Mouse (Mus musculus) heart, adult 9 months (tissue): ENCODE measurements around the gene Tbc1d14.

Source experiments
- DNase-seq, 2 experiments: peaks; one replicate each; pipeline ENCODE4 v3.0.0; 2022; ENCODE audit warnings: low spot score in 2 of 2

Tbc1d14 gene

DNA sequence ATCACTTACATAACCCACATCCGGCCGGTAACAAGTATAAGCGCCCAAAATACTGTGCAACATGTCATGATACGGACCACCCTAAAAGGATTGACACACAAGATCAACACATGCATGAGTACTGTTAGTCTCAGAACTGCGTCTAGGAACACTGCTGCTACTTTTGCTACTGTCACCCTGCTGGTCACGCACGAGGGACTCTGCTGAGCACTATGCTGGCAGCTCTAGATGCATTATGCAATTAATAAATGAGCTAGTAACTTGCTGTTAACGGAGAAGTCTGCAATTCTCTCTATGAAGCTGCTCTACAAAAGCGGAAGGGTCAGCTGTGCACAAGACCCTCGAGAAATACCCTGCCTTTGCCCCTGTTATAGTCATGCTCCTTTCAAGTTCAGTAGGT lies 84.7 kb downstream of the Tbc1d14 start:
- DNase-seq = no peak

DNA sequence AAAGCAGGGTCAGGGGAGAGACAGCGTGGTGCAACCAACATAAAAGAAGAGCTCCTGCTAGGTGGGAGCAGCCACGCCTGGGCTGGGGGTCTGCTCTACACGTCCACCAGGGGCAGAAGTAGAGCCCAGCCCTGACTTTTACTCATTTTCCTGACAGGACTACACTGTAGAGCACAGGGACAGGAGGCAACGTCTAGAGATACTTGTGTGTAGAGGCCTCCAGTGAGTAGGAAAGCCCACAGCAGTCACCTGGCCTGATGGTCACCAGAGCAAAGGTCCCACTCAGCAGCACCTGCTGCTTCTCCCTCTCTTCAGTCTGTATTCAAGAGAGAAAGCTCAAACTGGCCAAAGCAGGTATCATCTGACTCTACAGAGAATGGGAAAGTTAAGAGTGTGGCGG lies 87.4 kb downstream of the Tbc1d14 start:
- no peak for DNase-seq

DNA sequence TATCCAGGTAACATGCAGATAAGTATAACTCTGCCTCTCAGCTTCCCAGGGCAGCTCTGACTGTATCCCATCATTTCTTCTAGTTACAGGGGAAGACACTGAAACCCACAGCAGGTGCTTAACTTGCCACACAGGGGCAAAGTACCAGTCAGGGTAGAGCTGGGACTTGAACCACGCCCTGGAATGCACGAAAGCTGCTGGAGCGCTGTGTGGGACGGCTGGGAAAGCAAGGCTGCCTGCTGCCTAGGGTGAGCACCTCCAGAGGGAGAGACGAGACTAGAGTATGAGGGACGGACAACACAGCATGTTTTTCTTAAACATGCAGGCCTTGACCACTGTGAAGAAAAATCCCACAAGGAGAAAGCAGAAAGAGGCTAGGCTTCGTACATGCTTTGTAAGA lies 87.8 kb downstream of the Tbc1d14 start:
- DNase-seq = no peak

DNA sequence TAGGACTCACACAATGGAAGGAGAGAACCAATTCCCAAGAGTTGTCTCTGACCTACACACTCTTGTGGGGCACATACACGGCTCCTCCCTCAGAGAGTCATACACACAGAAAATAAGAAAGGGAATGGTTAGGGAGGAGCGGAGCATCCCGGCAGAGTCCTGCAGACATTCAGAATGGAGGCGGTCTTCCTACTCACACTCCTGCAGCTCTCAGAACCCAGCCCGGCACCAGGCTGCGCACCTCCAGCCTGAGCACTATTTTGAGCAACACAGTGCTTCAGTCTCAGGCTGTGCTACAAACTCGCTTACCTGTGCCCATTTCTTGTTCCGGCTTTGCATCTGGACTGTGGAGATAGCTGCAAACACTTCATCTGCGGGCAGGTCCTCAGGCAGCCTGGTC lies 98.4 kb downstream of the Tbc1d14 start:
- no peak for DNase-seq

DNA sequence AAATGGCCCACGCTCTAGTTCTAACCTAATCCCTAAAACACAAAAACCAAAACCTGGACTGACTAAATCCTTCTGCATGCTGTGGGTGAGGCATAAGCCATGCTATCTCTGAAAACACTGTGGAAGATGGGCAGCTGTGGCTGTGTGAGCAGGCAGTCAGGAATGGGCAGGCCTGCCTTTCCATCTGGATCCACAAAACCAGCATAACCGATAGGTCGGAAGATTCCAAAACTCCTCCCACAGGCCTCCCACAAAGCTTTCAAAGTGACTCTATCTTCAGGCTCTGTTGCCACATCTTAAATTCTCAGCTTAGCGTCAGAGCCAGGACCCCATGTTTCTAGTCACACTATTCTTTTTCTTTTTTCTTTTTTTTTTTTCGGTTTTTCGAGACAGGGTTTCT lies 99.2 kb downstream of the Tbc1d14 start:
- no peak for DNase-seq

DNA sequence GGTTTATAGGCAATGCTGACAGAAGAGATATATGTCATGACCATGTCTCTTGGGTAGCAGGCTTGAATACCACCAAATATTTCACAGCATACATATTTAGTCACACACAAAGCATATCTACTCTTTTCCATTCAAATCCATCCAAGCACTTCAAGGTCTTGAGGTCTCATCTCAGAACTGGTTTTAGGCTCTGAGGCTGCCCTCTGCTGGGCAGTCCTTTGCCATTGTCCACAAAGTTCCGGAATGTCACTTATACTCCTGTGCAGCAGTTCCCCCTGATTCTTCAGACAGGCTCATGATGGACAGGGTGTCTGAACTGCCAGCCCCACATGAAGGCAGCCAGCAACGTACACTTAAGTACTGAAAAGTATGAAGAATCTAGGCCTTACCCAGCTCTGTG lies 103.9 kb downstream of the Tbc1d14 start:
- no peak for DNase-seq

DNA sequence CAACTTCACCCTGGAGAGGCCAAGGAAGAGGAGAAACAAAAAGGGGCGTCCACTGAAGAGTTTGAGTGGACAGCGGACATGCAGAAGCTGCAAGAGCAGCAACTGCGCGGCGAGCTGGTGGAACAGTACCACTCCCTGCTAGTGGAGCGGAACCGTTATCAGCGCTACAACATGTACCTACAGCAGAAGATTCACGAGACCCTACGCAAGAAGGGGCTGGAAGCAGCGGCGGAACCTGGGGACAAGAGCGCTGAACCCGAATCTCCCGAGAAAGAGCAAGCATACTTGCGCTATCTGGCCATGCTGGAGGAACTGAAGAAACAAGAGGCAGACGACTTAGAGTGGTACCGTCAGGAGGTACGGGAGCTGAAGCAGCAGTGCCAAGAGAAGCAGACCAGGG lies 107.8 kb downstream of the Tbc1d14 start:
- no peak for DNase-seq

DNA sequence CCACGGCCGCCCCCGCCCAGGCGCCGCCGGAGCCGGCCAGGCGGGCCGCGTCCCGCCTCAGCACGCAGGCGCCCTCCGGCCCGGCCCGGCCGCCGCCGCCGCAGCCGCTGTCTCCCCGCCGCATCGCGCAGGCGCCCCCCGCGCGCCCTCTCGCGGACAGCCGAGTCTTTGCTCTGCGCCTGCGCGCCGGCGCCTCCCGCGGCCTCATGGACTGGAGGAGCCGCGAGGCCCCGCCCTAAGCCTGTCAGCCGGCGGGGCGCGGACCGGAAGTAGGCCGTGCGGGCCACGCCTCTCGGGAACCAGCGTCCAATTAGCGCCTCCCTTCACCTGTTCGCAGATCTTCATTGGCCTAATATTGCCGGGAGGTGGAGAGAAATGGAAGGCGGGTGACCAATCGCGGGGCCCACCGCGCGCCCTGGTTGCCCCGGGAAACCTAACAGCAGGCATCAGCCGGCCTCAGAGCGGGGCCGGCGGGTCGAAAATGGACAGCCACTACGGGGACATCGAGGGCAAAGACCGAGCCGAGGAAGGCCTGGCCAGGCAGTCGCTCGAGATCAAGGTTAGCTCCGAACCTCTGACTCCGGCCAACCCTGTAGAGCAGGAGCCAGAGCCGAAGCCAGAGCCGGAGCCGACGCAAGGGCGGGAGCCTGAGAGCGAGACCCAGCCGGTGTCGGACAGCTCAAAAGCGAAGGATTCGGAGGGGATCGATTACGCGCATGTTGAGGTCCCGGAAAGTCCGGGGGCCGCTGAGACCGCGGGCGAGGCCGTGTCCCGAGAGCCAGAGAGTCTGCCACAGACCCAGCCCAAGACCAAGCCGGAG lies 108.7 kb downstream of the Tbc1d14 start, which contains the start of the genes Tada2b and Ccdc96:
Tada2b (minus strand) TSS at position 115 of the 820 bp plus-strand sequence.
Ccdc96 (plus strand) TSS at position 418 of the 820 bp plus-strand sequence.
- peak; percentile 99 for DNase-seq

DNA sequence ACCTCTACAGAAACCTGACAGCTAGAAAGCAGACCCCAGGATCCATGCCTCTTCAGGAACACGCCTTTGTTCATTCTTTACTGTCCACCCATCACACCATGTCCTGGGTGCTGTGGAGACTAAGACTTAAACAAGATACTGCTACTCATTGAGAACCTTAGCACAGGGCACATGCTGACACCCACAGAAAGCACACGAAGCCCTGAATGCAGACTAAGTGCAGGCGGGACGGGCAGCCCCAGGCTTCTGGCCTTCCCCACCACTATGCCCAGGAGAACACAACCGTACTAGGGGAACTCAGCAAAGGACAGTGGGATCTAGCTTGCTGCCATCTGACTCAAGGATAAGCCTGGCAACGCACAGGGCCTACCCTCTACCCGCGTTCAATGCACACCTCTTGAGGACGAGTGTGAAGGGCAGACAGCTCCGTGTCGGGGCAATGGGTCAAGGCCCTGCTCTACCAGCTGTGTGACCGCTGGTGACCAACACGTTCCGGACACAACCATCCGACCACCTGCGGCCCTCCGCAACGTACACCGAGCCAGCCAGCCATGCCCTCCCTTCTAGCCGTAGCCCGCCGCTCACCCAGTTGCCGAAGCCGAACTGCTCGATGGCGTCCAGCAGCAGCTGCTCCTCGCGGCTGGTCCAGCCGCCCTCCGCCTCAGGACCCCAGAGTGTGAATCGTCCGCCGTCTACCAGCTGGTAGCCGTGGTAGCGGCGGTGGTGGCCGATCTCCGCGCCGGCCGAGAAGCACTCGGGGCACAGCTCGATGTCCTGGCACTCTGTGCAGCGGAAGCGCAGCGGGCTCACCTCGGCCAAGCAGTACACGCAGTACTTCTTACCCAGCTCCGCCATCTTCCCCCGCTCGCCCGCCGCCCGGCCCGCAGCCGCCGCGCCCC lies 109.6 kb downstream of the Tbc1d14 start:
- peak; percentile 51 to 54 for DNase-seq

DNA sequence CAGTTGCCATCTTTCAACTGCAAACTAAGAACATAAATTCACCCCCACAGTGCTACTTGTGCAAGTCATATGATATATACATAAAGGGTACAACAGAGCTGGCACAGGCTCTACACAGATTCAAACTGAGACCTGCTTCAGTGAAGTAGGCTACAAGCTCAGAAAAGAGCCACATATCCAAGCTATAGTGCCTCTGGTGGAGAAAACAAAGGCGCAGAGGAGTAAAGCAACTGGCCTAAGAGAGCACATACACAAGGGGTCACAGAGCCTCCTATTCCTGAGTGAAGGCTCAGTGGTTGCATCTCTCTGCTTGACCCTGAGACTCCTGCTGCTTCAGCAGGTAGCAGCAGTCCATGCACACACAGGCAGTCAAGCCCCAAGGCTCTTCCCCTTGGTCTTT lies 112.0 kb downstream of the Tbc1d14 start:
- DNase-seq = no peak

DNA sequence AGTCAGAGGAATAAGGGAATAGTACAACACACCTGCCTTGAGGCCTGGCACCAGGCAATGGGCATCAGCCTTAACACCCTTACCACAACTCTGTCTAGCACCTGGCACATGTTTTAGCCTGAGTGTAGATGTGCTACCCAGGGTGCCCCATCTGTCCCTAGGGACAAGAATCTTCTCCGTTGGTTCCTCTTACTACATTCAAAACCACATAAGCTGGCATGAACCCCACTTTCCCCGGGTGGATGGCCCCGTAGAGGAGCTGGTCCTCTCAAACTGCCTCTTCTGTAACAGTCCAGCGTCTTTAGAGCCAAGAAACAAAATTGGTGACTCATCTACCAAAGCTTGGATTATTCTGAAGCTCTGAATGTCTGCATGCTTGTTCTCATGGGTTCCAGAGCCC lies 112.7 kb downstream of the Tbc1d14 start:
- no peak for DNase-seq

DNA sequence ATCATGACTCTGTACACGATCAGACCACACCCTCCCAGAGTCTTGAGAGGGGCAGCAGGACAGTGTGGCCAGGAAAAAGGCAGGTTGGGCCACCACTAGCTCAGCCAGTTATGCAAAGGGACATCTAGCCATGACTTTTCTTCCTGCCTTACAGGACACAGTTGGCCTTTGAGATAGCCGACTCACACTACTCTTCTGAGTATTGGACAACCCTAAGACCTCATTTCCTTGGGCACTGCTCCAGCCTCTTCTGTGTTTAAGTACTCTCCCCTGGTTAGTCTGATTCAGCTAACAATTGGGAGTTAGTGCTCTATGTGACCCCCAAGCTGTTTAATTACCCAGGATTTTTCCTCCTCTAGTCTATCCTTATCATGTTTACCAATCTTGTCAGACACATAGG lies 113.3 kb downstream of the Tbc1d14 start:
- no peak for DNase-seq

DNA sequence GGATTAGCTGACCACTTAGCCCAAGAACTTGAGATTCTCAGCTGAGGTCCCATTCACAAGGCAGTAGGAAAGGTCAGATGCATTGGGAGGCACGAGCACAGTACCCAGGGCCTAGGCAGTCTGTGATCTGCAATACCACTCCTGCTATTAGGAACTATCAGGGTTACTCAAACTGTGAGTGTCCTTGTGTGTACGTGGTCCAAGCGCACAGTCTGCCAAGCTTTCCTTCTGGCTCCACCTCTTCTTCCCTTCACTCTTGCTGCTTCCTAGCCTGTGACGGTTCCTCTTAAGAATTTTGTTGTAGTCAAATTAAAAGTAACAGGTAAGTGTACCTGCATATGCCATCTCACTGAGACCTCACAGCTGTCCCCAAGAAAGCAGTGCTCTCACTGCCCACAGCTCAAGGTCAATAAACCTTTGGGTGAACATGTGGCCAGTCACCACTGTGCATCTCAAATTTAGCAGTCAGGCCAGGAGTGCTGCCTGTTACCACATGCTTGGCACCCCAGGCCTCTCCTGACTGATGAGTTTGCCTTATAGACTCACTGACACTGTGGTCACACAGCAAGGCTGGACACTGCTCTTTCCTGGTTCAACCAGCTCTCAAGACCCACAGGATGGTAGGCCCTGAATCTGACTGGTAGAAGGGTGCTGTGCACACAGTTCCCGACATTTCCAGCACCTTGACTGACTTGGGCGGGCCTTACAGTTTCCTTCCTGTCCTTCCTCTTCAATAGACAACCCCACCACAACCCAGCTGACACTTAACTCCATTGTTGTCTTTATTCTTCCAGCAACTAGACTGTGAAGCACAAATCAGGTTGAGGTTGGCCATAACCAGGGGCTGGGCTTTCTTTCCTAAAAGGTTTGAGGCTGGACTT lies 114.3 kb downstream of the Tbc1d14 start:
- DNase-seq = peak in 1 of 2 experiments; percentile 42

DNA sequence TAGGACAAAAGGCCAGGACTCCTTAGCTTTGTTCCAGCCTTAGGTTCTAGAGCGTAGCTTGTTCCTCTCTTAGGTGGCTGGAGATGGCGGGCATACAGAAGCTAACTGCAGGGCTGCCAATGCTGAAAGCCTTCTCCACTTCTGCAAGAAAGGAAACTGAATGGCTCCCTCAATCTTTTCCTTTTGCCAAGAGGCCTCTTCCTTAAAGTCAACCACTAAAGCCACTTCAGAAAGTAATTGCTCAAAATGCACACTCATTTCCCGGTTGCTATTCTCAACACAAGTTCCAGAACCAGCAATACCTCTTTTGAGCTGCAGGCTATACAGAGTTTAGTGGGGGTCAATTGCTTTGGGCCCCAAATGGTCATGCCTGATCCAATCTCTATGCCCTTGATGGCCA lies 115.6 kb downstream of the Tbc1d14 start:
- DNase-seq = no peak

DNA sequence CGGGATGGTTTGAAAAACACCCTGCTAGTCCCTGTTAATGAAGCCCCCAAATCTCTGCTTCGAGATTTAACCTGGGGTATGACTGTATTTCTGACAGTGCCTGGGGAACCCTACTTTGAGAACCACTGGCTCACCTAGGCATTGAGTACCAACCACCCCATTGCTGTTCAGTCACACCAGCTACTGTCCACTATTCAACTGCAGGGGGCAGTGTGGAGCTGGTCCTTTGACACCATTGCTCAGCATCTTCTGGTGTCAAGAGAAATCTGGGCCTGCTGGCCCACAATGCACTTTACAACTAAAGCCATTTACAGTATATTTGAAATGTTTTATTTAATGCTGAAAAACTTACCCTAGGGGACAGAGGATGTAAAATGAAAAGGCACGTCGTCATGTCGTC lies 118.8 kb downstream of the Tbc1d14 start:
- peak; percentile 28 to 53 for DNase-seq

DNA sequence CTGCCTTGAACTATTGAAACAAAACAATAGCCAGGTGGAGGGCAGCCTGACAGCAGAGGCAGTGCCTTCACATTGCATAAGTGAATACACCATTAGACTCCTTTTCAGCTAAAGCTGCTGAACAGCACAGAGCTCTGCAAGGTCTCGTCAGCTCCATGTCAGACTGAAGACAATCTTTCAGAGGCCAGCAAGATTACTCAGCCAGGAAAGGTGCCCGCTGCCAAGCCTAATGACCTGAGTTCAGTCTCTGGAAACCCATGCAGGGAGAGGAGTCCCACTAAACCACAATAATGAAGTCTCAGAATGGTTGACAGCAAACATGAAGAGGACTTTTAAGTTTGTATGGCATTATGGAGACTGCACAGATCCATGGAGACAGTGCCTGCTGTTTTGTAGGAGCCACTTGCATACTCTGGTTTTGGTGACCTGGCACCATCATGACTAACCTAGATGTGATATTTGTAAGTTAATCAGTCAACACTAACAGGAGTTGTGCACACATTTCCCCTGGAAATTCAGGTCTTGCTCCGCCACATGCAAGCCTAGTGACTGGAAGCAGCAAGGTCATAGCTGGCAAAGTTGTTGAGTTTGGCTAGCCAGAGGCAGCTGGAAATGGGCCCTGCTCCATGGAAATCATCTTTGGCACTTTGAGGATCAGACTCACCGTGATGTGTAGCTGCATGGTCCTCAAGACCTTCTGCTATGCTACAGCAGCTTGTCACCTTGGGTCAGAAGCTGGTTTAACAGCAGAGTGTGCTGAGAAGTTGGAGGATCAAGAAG lies 120.0 kb downstream of the Tbc1d14 start:
- DNase-seq = no peak

DNA sequence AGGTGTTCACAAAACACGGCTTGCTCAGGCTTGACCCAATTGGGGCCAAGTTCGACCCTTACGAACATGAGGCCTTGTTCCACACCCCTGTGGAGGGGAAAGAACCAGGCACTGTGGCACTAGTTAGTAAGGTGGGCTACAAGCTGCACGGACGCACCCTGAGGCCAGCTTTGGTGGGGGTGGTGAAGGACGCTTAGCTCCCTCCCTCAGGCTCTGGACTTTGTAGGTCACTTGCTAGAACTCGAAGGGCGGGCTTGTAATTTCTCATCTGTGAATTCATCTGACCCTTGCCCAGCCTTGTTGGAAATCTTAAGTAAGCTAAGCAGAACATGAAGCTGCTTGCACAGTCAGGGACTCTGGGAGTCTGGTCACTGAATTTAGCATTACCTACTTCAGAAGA lies 121.9 kb downstream of the Tbc1d14 start:
- no peak for DNase-seq

DNA sequence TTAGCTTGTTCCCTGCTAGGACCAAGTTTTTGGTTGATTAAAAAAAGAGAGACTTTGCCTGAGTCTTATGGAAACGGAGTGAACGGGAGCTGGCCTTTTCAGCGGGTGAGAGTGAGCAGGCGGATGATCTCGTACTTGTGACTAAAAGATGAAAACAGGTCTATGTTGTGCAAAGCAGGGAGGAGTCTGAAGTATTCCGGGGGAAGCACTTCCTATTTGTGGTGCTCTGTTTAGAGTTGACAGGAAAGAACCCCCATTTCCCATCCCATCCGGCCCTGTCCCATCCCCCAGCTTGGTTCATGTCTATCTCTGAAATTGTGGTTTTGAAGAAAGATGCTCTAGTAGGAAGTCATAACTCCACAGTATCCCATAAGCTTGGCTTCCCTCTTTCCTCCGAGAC lies 127.2 kb downstream of the Tbc1d14 start:
- no peak for DNase-seq

DNA sequence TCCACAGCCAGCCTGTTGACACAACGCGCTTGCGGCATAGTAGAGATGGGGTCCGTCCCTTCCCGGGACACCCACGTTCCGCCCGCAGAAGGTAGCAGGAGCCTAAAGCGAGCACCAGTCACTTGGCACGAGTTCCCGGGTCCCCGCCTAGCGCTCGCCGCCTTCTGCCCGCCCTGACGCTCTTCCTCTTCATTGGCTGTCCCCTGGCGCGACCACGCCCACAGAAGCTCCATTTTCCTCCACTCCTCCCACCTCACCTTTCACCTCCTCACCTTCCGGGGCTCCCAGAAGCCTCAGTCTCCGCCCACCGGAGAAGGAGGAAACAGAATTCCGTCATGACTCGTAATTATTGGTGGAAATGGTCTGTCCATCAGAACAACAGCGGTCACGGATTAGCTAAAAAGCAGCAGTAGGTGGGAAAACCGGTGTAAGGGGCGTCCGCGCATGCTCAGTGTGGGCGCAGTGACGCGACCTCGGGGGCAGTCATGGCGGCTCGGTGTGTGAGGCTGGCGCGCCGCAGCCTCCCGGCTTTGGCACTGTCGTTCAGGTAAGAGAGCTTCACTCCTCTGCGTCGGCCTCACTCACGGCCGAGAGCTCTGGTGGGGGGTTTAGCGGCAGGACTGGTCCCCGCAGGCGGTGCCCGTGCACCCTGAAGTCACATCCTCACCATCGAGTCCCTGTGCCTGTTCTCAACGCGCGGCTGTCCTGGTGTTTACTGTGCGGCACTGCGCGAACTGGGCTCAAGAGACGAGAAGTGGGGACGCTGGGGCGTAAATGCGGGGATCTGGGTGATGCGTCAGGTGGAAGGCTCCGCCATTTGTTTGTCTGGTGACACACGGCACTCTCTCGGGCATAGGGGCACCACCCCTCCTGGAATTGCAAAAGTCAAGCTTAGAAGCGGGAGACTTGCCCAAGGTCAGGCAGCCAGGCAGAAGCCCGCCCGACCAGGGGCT lies 128.1 kb downstream of the Tbc1d14 start, which contains the start of gene Grpel1:
Grpel1 (plus strand) TSS at position 290 of the 953 bp plus-strand sequence.
- peak; percentile 100 for DNase-seq

DNA sequence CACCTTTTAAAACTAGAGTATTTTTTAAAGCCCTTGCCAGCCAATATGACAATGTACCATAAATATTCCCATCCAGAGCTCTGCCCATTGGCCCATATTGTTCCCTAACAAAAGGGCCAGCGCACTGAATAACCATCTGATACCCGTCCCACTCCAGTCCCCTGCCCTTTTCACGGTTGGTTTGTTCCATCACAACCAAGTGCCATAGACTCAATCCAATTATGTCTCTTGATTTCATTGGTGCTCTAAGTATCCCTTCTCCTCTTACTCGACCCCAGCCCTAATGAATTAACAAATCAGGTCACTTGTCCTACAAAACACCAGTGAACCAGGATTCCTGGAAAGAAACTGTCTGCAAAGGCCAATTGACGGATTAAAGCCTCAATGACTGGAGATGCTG lies 129.7 kb downstream of the Tbc1d14 start:
- DNase-seq = no peak
